Mouse (Mus musculus) adrenal gland, postnatal 36 days (tissue): ENCODE measurements around the gene Trim24. TPM values are rescaled to one million over a fixed set of nuclear protein-coding genes. Genes with fewer than 3 reads are reported as not detected.
"Not testable (repeated sequence)": the region's sequence is repeated elsewhere in the genome, so short reads cannot be mapped to it uniquely, and the experiment has no call there.

Experiments
- DNase-seq, 2 experiments: peaks; one replicate each; pipeline ENCODE4 v3.0.0; 2021; ENCODE audit warnings: mixed read lengths in 1 of 2
- long read RNA-seq, 2 experiments: library from polyadenylated mRNA; stranded (forward); transcript quantifications; one replicate each; pipeline ENCODE4 v2.0.0; 2021; ENCODE audit warnings: borderline sequencing depth in 2 of 2
- total RNA-seq, 2 experiments: library from RNA; stranded (reverse); gene quantifications; 2 replicates each; pipeline ENCODE4 v1.2.3; 2021

Trim24 gene
- 10 to 100 TPM; 30.6 to 33.4 TPM for total RNA-seq
- long read RNA-seq, experiment 1, partial matches to known transcripts = 7 of 8 reads
- long read RNA-seq, experiment 1, other reads (novel, unspliced or antisense) = 0 of 8 reads
- long read RNA-seq, experiment 2, full-length matches to known transcripts = 4 of 4 reads
- long read RNA-seq, experiment 2, partial matches to known transcripts = 0 of 4 reads
- long read RNA-seq, experiment 2, other reads (novel, unspliced or antisense) = 0 of 4 reads

DNA sequence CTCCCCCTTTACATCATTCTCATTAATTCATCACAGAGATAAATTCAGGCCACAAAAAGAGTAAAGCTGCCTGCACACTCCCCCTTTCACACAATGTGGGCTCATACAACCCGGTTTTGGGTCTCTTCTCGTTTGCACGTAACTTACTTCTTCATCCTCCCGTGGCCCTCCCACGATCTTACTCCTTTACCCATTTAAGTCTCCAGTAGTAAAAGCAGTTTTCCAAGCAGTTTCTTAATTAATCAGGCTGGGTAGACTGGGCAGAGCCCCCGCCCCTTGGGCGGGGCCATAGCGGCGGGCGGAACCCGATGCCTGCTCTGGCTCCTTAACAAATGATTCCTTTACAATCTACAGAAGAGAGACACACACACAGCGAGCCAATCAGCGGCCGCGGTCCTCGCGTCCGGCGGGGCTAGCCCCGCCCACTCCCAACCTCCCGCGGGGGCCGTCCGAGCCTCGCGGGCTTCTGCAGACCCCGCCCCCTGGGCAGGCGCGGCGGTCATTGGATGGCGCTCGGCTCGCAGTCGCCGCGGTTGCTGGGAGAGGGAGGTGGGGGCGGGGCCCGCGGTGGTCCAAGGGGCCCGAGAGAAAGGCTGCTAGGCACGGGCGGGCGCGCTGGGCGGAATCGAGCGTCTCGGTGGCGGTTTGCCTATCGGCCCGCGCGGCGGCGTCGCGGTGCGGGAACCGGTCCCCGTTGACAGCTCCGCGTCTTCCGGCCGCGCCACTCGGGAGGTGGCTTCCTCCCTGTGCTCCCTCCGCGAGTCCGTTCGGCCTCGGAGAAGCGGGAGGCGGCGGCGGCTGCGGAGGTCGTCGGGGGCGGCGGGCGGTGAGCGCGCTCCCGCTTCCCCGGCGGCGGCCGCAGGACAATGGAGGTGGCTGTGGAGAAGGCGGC, at the start of gene Trim24:
Trim24 (plus strand) TSS at position 567 of the 892 bp plus-strand sequence.
- peak; percentile 97 to 99 for DNase-seq

DNA sequence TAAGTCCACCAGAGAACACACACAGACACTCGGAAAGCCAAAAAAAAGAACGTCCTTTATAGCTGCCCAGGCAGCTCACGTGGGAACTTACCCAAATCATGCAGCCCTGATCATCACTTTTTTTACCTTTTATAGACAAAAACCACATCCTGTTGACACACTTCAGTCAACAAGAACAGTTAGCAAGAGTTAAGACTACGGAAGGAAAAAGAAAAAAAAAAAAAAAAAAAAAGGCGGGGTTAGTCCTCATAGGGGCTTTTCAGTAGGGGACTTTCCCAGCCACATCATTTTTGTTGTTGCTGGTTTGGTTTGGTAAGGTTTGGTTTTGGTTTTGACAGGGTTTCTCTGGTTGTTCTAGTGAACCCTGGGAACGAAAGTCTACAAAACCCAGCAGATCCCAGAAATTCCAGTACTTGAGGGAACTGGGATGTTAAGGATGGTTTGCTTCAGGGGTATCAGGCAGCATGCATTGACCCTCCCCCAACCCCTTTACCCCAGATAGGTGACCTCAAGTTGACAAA, 49.0 kb upstream of the Trim24 start:
- DNase-seq = no peak

GRCm38 (mm10) chr6:37822390-37822789, 48.2 kb upstream of the Trim24 start:
- no peak for DNase-seq

- no peak for DNase-seq
Measured at GRCm38 (mm10) chr6:37823731-37824130, 46.9 kb upstream of the Trim24 start.

- DNase-seq = not testable (repeated sequence)
Measured at GRCm38 (mm10) chr6:37825331-37826115, 45.1 kb upstream of the Trim24 start.

GRCm38 (mm10) chr6:37828955-37829354, 41.7 kb upstream of the Trim24 start:
- no peak for DNase-seq

DNA sequence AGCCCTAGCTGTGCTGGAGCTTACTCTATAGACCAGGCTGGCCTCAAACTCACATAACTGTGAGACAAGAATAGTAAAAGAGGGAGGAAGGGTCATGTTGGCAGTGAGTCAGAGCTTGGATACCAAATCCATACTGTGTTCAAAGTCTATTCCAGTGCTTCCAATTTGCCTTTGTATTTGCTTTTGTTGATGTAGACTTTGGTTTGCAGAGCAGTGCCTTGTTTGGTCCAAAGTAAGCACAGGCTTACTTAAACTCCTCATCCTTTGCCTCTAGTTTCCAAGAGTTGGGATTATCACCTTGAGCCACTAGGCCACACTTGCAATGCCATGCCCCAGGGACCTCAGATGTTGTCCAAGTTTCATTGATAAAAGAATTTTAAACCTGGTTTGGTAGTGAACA, 41.0 kb upstream of the Trim24 start:
- no peak for DNase-seq

DNA sequence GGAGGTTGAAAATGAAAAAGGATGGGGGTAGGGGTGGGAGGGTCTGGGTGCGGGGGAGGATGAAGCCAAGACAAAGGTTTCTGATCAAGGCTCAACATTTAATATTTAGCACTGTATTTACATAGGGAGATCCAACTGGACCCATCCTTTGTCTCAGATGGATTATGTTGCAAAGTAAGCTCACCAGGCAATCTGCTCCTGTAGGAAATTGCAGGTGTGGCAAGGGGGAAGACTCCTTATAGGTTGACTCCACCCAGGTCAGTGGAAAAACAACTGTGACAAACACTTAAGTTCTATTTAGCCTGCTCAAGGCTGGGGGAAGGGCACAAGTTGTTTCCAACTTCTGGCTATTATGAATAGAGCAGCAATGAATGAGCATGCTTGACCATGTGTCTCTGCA, 36.9 kb upstream of the Trim24 start:
- no peak for DNase-seq

- not testable (repeated sequence) for DNase-seq
Measured at GRCm38 (mm10) chr6:37836951-37837565, 33.6 kb upstream of the Trim24 start.

DNA sequence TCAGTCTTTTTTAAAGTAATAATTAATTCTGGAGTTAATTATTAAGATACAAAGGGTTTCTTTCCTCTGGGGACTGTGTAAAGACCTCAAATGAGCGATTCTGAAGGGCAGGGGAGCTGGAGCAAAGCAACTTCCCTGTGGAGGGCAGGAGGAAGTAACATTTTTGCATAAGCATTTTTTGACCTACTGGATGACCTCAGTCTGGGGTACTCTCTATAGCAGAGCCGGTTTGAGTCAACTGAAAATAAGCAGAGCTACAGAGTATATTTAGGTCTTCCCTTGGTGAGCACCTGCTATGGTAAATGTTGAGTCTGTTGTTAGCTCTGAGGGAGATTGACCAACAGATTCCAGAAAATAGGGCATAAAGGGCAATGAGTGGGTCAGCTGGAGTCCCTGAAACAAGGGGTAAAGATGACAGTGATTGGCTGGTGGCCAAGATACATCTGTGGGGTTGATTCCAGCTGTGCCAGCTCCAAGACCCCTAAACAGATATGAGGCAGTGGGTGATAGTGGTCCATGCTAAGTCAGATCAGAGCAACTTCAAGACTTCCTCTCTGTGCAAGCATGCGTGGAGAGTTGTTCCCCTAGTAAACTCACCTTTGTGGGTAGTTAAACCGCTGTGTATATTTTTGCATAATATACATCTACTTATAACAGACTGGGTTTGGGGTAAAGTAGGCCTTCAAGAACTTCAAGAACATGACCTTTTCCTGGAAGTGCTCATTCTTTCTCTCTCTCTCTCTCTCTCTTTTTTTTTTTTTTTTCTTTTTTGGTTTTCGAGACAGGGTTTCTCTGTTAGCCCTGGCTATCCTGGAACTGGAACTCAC, 27.6 kb upstream of the Trim24 start:
- no peak for DNase-seq

DNA sequence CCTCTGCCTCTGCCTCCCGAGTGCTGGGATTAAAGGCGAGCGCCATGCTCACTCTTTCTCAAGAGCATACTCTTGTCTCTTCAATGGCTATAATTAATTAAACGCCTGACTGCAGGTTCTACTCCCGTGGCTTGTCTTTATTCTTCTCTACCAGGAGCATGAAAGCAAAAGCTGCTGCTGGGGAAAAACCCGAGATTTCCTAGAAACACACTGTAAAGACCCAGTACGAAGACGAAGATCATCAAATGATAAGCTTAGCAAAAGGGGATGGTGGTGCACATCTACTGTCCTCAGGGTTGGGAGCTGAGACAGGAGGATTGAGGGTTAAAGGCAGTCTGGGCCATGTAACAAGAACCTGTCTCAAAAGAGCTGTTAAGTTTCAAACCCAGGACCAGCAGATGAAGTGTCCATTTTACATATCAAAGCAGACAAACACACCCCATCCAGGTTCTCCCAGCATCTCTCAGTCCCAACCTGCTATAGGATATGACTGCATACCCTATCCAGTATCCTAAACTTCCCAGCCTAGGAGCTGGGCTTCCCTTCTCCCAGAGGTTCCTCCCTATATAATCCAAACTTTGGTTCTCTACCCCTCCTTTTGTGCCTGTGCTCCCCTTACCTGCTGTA, 26.9 kb upstream of the Trim24 start:
- no peak for DNase-seq

- DNase-seq = not testable (repeated sequence)
Measured at GRCm38 (mm10) chr6:37844947-37845346, 25.7 kb upstream of the Trim24 start.

GRCm38 (mm10) chr6:37847531-37847930, 23.1 kb upstream of the Trim24 start:
- DNase-seq = not testable (repeated sequence)

- DNase-seq = no peak
Measured at GRCm38 (mm10) chr6:37851352-37851751, 19.3 kb upstream of the Trim24 start.

- no peak for DNase-seq
Measured at GRCm38 (mm10) chr6:37853289-37853688, 17.3 kb upstream of the Trim24 start.

DNA sequence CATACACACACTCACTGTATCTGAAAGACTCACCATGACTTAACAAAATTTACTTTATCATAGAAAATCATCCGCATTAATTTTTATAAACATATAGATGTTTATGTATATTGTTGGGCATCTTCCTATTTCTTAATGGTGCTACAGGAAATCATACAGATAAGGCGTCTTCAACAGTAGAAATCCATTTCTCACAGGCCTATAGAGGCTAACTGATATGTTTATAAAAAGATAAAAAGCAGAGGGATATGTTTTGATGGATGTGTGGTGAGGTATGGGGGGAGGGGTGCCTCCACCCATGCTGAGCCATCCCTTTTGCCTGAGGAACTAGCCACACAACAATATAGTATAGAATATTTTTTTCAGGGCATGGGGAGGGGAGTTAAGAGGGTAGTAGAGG, 15.2 kb upstream of the Trim24 start:
- DNase-seq = no peak

DNA sequence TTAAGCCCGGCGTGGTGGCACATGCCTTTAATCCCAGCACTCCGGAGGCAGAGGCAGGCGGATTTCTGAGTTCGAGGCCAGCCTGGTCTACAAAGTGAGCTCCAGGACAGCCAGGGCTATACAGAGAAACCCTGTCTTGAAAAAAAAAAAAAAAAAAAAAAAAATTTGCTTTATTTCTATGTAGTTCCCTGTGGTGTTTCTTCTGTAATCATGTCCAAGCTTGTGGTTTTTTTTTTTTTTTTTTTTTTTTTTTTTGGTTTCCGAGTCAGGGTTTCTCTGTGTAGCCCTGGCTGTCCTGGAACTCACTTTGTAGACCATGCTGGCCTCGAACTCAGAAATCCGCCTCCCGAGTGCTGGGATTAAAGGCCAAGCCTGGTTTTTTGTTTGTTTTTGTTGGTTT, 14.3 kb upstream of the Trim24 start:
- not testable (repeated sequence) for DNase-seq

- no peak for DNase-seq
Measured at GRCm38 (mm10) chr6:37857196-37857874, 13.3 kb upstream of the Trim24 start.

- no peak for DNase-seq
Measured at GRCm38 (mm10) chr6:37858126-37858525, 12.5 kb upstream of the Trim24 start.

- DNase-seq = no peak
Measured at GRCm38 (mm10) chr6:37862893-37863292, 7.7 kb upstream of the Trim24 start.
